Mouse (Mus musculus): ENCODE measurements around the gene Lcp1. TPM values are rescaled to one million over a fixed set of nuclear protein-coding genes. Genes with fewer than 3 reads are reported as not detected.

Lcp1 gene
- polyA plus RNA-seq, 1 experiment: 0.68 TPM

- Histone ChIP-seq H3K4me1 (ENCODE audit: control insufficient read depth, insufficient read depth, low read length) (peaks cover 8% of the 10 kb centered on the region), H3K27me3 (ENCODE audit: control insufficient read depth, insufficient read depth, low read length) (no peaks in the 10 kb centered on the region), H3K36me3 (ENCODE audit: control insufficient read depth, insufficient read depth, low read length) (no peaks in the 10 kb centered on the region), H3K27ac (ENCODE audit: control insufficient read depth, insufficient read depth, low read depth, low read length) (no peak overlapping the region), H3K4me3 (ENCODE audit: control insufficient read depth, low read depth, low read length) (no peak overlapping the region)
- no peak for TF ChIP-seq POLR2A (IDR thresholded peaks at IDR 0.05; ENCODE audit: control insufficient read depth, low read depth, low read length)
- no peak for TF ChIP-seq CTCF (IDR thresholded peaks at IDR 0.05; ENCODE audit: control insufficient read depth, insufficient read depth, insufficient replicate concordance, low read depth, low read length)
Measured at GRCm38 (mm10) chr14:75176425-75177045, 45.6 kb downstream of the Lcp1 start.

DNA sequence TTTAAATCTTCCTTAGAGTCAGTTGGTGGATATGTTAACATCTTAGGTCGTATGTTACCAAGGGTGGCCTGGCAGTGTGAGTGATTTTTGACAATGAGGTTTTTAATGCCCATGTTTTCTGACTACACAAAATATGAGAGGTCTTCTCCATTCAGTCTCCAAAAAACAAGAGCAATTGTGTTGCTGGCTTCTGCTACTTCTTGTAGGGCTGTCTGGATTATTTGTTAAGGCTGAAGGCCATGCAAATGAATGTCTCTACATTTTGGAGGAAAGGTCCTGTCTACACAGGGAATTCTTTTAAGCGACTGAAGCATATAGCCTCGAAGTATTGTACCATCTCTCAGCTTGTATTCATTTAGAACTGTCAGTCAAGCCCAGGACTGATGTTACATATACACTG lies 46.5 kb downstream of the Lcp1 start:
- TF ChIP-seq CTCF (IDR thresholded peaks at IDR 0.05; ENCODE audit: control insufficient read depth, insufficient read depth, insufficient replicate concordance, low read depth, low read length) (no peak), POLR2A (IDR thresholded peaks at IDR 0.05; ENCODE audit: control insufficient read depth, low read depth, low read length) (no peak)
- Histone ChIP-seq H3K27ac (ENCODE audit: control insufficient read depth, insufficient read depth, low read depth, low read length) (no peak overlapping the region), H3K36me3 (ENCODE audit: control insufficient read depth, insufficient read depth, low read length) (no peaks in the 10 kb centered on the region), H3K4me1 (ENCODE audit: control insufficient read depth, insufficient read depth, low read length) (peaks cover 8% of the 10 kb centered on the region), H3K27me3 (ENCODE audit: control insufficient read depth, insufficient read depth, low read length) (no peaks in the 10 kb centered on the region), H3K4me3 (ENCODE audit: control insufficient read depth, low read depth, low read length) (no peak overlapping the region)

GRCm38 (mm10) chr14:75178384-75178793 lies 47.5 kb downstream of the Lcp1 start:
- Histone ChIP-seq H3K27me3 (ENCODE audit: control insufficient read depth, insufficient read depth, low read length) (no peaks in the 10 kb centered on the region), H3K4me3 (ENCODE audit: control insufficient read depth, low read depth, low read length) (peak overlapping the region; percentile 48), H3K27ac (ENCODE audit: control insufficient read depth, insufficient read depth, low read depth, low read length) (peak overlapping the region; percentile 69; the same call in 1 of the 2 replicates), H3K4me1 (ENCODE audit: control insufficient read depth, insufficient read depth, low read length) (peaks cover 8% of the 10 kb centered on the region), H3K36me3 (ENCODE audit: control insufficient read depth, insufficient read depth, low read length) (no peaks in the 10 kb centered on the region)
- TF ChIP-seq POLR2A (IDR thresholded peaks at IDR 0.05; ENCODE audit: control insufficient read depth, low read depth, low read length) (no peak), CTCF (IDR thresholded peaks at IDR 0.05; ENCODE audit: control insufficient read depth, insufficient read depth, insufficient replicate concordance, low read depth, low read length) (no peak)

GRCm38 (mm10) chr14:75178801-75179211 lies 47.9 kb downstream of the Lcp1 start:
- Histone ChIP-seq H3K36me3 (ENCODE audit: control insufficient read depth, insufficient read depth, low read length) (no peaks in the 10 kb centered on the region), H3K4me3 (ENCODE audit: control insufficient read depth, low read depth, low read length) (peak overlapping the region; percentile 76), H3K27ac (ENCODE audit: control insufficient read depth, insufficient read depth, low read depth, low read length) (no peak overlapping the region), H3K27me3 (ENCODE audit: control insufficient read depth, insufficient read depth, low read length) (no peaks in the 10 kb centered on the region), H3K4me1 (ENCODE audit: control insufficient read depth, insufficient read depth, low read length) (peaks cover 8% of the 10 kb centered on the region)
- TF ChIP-seq CTCF (IDR thresholded peaks at IDR 0.05; ENCODE audit: control insufficient read depth, insufficient read depth, insufficient replicate concordance, low read depth, low read length): no peak
- no peak for TF ChIP-seq POLR2A (IDR thresholded peaks at IDR 0.05; ENCODE audit: control insufficient read depth, low read depth, low read length)

- no peaks in the 10 kb centered on the region for H3K27me3 ChIP-seq (ENCODE audit: control insufficient read depth, insufficient read depth, low read length)
- peaks cover 8% of the 10 kb centered on the region for H3K4me1 ChIP-seq (ENCODE audit: control insufficient read depth, insufficient read depth, low read length)
- peak overlapping the region; percentile 76 for H3K4me3 ChIP-seq (ENCODE audit: control insufficient read depth, low read depth, low read length)
- H3K27ac ChIP-seq (ENCODE audit: control insufficient read depth, insufficient read depth, low read depth, low read length): no peak overlapping the region
- TF ChIP-seq CTCF (IDR thresholded peaks at IDR 0.05; ENCODE audit: control insufficient read depth, insufficient read depth, insufficient replicate concordance, low read depth, low read length) (no peak), POLR2A (IDR thresholded peaks at IDR 0.05; ENCODE audit: control insufficient read depth, low read depth, low read length) (no peak)
- H3K36me3 ChIP-seq (ENCODE audit: control insufficient read depth, insufficient read depth, low read length): no peaks in the 10 kb centered on the region
Measured at GRCm38 (mm10) chr14:75179255-75179963, 48.5 kb downstream of the Lcp1 start.

DNA sequence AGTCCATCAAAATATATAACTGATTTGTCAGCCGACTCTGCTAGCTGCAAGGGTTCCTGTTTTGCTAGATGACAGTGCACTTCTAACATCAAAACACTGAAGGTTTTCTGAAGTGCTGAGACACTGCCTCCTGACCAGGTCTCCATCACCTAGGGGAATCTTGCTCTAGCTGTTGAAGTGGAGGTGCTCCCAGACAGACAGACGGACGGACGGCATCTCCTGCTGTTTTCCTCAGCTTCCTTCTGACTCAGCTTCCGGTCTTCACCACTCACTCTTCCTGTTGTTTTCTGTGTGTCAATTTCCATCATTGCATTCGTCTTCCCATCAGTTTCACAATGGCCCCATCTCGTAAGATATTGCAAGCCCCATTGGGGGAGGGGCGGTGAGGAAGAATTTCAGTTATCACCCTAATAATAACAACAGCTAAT lies 49.7 kb downstream of the Lcp1 start:
- no peak overlapping the region for H3K4me3 ChIP-seq (ENCODE audit: control insufficient read depth, low read depth, low read length)
- TF ChIP-seq POLR2A (IDR thresholded peaks at IDR 0.05; ENCODE audit: control insufficient read depth, low read depth, low read length): no peak
- TF ChIP-seq CTCF (IDR thresholded peaks at IDR 0.05; ENCODE audit: control insufficient read depth, insufficient read depth, insufficient replicate concordance, low read depth, low read length): no peak

DNA sequence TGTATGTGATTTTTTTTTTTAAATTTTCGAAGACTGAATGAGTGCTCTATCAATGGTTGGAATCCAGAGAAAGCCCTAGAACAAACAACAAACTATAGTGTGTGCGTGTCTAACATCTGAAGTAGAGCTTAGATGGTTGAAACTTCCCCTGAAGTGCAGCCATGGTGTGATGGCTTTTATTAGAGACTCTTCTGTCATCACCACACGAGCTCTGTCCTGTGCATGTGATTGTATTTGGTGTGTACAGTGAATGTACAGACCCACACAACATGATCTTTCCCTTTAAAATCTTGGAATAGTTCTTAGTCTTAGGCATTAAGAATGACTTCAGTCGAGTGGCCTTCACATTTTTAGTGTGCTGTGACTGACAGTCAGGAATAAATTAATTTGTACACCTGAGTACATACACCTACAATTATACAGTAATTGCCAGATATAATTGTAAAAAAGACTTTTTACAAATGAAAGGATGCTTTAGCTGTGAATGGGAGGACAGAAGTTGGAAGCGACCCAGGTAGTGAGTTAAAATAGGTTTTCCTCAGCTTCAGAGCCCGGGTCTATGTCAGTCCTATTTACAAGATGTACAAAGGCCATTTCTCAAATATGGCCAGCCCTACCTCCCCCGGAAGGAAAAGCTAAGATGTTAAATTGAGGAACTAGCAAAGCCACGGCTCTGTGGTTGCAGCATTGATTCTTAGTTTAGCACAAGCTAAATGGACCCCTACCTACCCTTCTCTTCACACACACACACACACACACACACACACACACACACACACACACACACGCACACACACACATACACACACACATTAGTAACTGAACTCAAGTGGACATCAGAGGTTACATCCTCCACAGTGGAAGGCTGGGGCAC lies 50.4 kb downstream of the Lcp1 start:
- no peak overlapping the region for H3K27ac ChIP-seq (ENCODE audit: control insufficient read depth, insufficient read depth, low read depth, low read length)
- no peaks in the 10 kb centered on the region for H3K36me3 ChIP-seq (ENCODE audit: control insufficient read depth, insufficient read depth, low read length)
- peaks cover 8% of the 10 kb centered on the region for H3K4me1 ChIP-seq (ENCODE audit: control insufficient read depth, insufficient read depth, low read length)
- H3K27me3 ChIP-seq (ENCODE audit: control insufficient read depth, insufficient read depth, low read length): no peaks in the 10 kb centered on the region
- no peak overlapping the region for H3K4me3 ChIP-seq (ENCODE audit: control insufficient read depth, low read depth, low read length)
- TF ChIP-seq CTCF (IDR thresholded peaks at IDR 0.05; ENCODE audit: control insufficient read depth, insufficient read depth, insufficient replicate concordance, low read depth, low read length) (no peak), POLR2A (IDR thresholded peaks at IDR 0.05; ENCODE audit: control insufficient read depth, low read depth, low read length) (no peak)

More for the DNA sequence above, 49.7 kb downstream of the Lcp1 start:
- Histone ChIP-seq H3K27ac (ENCODE audit: control insufficient read depth, insufficient read depth, low read depth, low read length) (no peak overlapping the region), H3K27me3 (ENCODE audit: control insufficient read depth, insufficient read depth, low read length) (no peaks in the 10 kb centered on the region), H3K4me1 (ENCODE audit: control insufficient read depth, insufficient read depth, low read length) (peaks cover 8% of the 10 kb centered on the region), H3K36me3 (ENCODE audit: control insufficient read depth, insufficient read depth, low read length) (no peaks in the 10 kb centered on the region)
